Mouse (Mus musculus): Measurements from ENCODE around the gene Ercc1. TPM values are rescaled to one million over a fixed set of nuclear protein-coding genes. Genes with fewer than 3 reads are reported as not detected.

The Ercc1 gene
- polyA plus RNA-seq, 1 experiment from 2014 or later: 51.0 TPM

DNA sequence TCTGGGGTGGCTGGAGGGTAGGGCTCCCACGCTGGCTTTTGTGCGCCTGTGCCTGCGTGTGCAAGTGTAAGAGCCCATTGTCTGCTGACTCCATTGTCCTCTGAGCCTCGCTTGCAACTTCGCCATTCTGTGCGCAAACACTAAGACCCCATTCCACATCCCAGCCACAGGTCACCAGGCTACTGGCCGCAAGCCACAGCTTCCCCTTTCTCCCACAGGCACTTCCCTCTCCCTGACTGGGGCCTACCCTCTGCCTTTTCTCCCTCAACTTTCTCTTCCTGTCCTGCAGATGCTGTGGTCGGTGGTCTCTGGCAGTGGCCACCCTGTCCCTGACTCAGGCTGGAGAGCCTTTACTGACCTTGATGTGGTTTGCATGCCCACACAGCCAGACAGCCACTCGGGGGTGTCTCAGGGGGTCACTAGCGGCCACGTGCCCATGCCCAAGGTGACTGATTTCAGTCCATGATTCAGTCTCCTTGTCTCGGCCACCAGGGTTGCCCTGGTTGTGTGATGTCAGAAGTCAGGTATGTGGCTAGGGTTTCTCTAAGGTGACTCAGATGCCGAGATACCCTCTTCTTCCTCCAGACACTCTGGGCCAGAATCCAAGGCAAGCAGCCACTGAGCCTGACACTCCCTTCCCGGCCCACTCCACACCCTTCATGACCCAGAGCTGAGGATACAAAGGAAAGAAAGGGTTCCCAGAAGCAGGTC lies 28.0 kb upstream of the Ercc1 start:
- Histone ChIP-seq H3K4me2 (replicated peaks; ENCODE audit: low read depth, low read length) (no peak overlapping the region), H3K9me3 (ENCODE audit: low read length) (no peaks in the 10 kb centered on the region), H3K27me3 (replicated peaks; ENCODE audit: insufficient read depth, low read length) (peaks cover 8% of the 10 kb centered on the region; the same call in 1 of the 2 replicates), H3K4me3 (ENCODE audit: low read depth, low read length) (no peak overlapping the region), H3K4me1 (ENCODE audit: insufficient read depth, low read depth, low read length) (peaks cover 3% of the 10 kb centered on the region; the same call in 1 of the 2 replicates), H3K27ac (ENCODE audit: low read length) (no peak overlapping the region), H3K36me3 (ENCODE audit: insufficient read depth, low read length) (no peaks in the 10 kb centered on the region), H3K9ac (replicated peaks; ENCODE audit: low read depth) (no peak overlapping the region)
- no peak for TF ChIP-seq CTCF (IDR thresholded peaks at IDR 0.05)
- TF ChIP-seq EP300 (IDR thresholded peaks at IDR 0.05): no peak
- WGBS: 44% methylated on average over 14 of the region's 14 CpGs
- peak; percentile 49 for DNase-seq (ENCODE audit: low spot score)
- no peak for ATAC-seq

DNA sequence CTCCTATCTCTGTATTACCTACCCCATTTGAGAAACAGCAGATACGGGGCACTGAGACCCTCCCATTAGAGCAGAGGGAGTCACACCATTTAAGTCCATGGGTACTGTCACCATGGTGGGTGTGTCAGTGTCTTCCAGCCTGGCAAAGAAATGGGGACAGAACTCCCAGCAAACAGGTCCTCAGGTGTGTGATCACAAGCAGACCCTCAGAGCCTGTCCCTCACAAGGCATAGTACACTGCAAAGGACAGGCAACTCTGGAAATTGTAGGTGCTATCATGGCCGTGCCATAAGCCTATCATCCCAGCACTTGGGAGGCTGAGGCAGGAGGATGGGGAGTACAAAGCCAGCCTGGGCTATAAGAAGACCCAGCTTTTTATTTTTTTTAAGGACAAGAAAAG lies 26.4 kb upstream of the Ercc1 start:
- H3K9ac ChIP-seq (replicated peaks; ENCODE audit: low read depth): no peak overlapping the region
- no peaks in the 10 kb centered on the region for H3K9me3 ChIP-seq (ENCODE audit: low read length)
- ATAC-seq (no peak), DNase-seq (ENCODE audit: low spot score) (no peak)
- peaks cover 8% of the 10 kb centered on the region; the same call in 1 of the 2 replicates for H3K27me3 ChIP-seq (replicated peaks; ENCODE audit: insufficient read depth, low read length)
- 59% methylated on average over 2 of the region's 2 CpGs for WGBS
- no peaks in the 10 kb centered on the region for H3K36me3 ChIP-seq (ENCODE audit: insufficient read depth, low read length)
- H3K4me3 ChIP-seq (ENCODE audit: low read depth, low read length): no peak overlapping the region
- peaks cover 3% of the 10 kb centered on the region; the same call in 1 of the 2 replicates for H3K4me1 ChIP-seq (ENCODE audit: insufficient read depth, low read depth, low read length)
- no peak overlapping the region for H3K27ac ChIP-seq (ENCODE audit: low read length)
- H3K4me2 ChIP-seq (replicated peaks; ENCODE audit: low read depth, low read length): no peak overlapping the region
- TF ChIP-seq CTCF (IDR thresholded peaks at IDR 0.05) (no peak), EP300 (IDR thresholded peaks at IDR 0.05) (no peak)

DNA sequence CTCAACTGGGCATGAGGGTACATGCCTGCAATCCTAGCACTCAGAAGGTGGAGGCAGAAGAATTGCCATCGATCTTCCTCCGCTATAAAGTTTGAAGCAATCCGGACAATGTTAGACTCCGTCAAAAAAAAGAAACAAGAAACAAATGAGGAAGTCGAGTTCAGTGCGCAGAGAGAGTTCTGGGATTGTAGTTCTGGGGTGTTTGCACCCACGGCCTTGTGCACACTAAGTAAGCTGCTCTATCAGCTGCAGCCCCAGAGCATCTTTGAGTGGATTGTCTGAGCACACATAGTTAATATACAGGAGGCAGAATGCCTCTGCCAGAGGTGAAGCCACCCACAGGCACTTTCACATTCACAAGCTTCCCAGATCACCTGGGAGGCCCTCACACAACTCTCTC lies 25.9 kb upstream of the Ercc1 start:
- Histone ChIP-seq H3K36me3 (ENCODE audit: insufficient read depth, low read length) (no peaks in the 10 kb centered on the region), H3K9ac (replicated peaks; ENCODE audit: low read depth) (no peak overlapping the region), H3K9me3 (ENCODE audit: low read length) (no peaks in the 10 kb centered on the region), H3K4me2 (replicated peaks; ENCODE audit: low read depth, low read length) (no peak overlapping the region), H3K27me3 (replicated peaks; ENCODE audit: insufficient read depth, low read length) (peaks cover 8% of the 10 kb centered on the region; the same call in 1 of the 2 replicates), H3K4me3 (ENCODE audit: low read depth, low read length) (no peak overlapping the region), H3K4me1 (ENCODE audit: insufficient read depth, low read depth, low read length) (peaks cover 3% of the 10 kb centered on the region; the same call in 1 of the 2 replicates), H3K27ac (ENCODE audit: low read length) (no peak overlapping the region)
- WGBS: 72% methylated on average over 7 of the region's 7 CpGs
- no peak for DNase-seq (ENCODE audit: low spot score)
- TF ChIP-seq CTCF (IDR thresholded peaks at IDR 0.05) (no peak), EP300 (IDR thresholded peaks at IDR 0.05) (no peak)
- no peak for ATAC-seq

DNA sequence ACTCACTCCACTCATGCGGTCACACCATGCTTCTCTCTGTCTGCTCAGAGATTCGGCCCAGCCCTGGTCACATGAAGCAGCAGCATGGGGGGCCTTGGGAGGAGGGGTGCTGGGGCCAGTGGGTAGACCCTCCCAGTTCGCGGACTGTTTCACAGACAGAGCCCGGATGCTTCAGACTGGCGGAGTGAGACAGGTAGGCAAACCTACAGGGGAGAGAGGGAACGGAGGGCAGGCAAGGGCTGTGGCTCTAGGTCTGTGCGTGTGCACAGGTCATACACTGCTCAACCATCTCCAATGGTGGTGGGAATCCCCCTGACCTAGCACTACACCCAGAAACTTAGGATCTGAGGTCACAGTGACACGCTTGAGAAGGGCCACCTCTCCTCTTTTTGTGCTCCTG lies 25.1 kb upstream of the Ercc1 start:
- peaks cover 4% of the 10 kb centered on the region; the same call in 1 of the 2 replicates for H3K27me3 ChIP-seq (replicated peaks; ENCODE audit: insufficient read depth, low read length)
- no peaks in the 10 kb centered on the region for H3K9me3 ChIP-seq (ENCODE audit: low read length)
- H3K36me3 ChIP-seq (ENCODE audit: insufficient read depth, low read length): no peaks in the 10 kb centered on the region
- H3K9ac ChIP-seq (replicated peaks; ENCODE audit: low read depth): peak overlapping the region; percentile 2; the same call in 1 of the 2 replicates
- TF ChIP-seq CTCF (IDR thresholded peaks at IDR 0.05): no peak
- no peak for TF ChIP-seq EP300 (IDR thresholded peaks at IDR 0.05)
- H3K4me3 ChIP-seq (ENCODE audit: low read depth, low read length): peak overlapping the region; percentile 34
- DNase-seq (ENCODE audit: low spot score) (peak; percentile 32), ATAC-seq (peak; percentile 37)
- 19% methylated on average over 9 of the region's 9 CpGs for WGBS
- peak overlapping the region; percentile 5; the same call in 1 of the 2 replicates for H3K27ac ChIP-seq (ENCODE audit: low read length)
- H3K4me1 ChIP-seq (ENCODE audit: insufficient read depth, low read depth, low read length): peaks cover 3% of the 10 kb centered on the region; the same call in 1 of the 2 replicates
- peak overlapping the region; percentile 65 for H3K4me2 ChIP-seq (replicated peaks; ENCODE audit: low read depth, low read length)

DNA sequence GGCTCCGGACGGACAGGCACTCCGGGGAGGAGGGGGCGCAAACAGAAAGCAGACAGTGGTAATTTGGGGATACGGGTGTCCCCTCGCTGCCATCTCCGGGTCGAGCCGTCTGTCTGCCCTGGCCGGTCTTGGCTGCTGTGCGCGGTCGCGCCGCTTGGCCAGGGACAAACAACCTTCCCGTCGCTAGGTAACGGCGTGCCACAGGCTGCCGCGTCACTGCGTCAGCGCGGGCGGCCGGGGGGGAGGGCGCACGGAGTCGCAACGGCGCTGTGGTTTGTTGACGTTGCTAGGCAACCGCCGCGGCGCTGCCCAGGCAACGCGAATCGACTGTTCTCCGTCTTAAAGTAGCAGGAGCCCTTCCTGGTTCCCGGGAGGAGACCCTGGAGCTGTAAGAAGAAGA lies 24.7 kb upstream of the Ercc1 start:
- Histone ChIP-seq H3K27ac (ENCODE audit: low read length) (peak overlapping the region; percentile 5; the same call in 1 of the 2 replicates), H3K36me3 (ENCODE audit: insufficient read depth, low read length) (no peaks in the 10 kb centered on the region), H3K4me3 (ENCODE audit: low read depth, low read length) (peak overlapping the region; percentile 34), H3K9me3 (ENCODE audit: low read length) (no peaks in the 10 kb centered on the region), H3K4me1 (ENCODE audit: insufficient read depth, low read depth, low read length) (peaks cover 3% of the 10 kb centered on the region; the same call in 1 of the 2 replicates), H3K27me3 (replicated peaks; ENCODE audit: insufficient read depth, low read length) (peaks cover 4% of the 10 kb centered on the region; the same call in 1 of the 2 replicates), H3K9ac (replicated peaks; ENCODE audit: low read depth) (peak overlapping the region; percentile 10; the same call in 1 of the 2 replicates), H3K4me2 (replicated peaks; ENCODE audit: low read depth, low read length) (peak overlapping the region; percentile 65)
- ATAC-seq (peak; percentile 97), DNase-seq (ENCODE audit: low spot score) (peak; percentile 99)
- peak; percentile 45 for TF ChIP-seq CTCF (IDR thresholded peaks at IDR 0.05)
- no peak for TF ChIP-seq EP300 (IDR thresholded peaks at IDR 0.05)
- WGBS: 4% methylated on average over 41 of the region's 41 CpGs

DNA sequence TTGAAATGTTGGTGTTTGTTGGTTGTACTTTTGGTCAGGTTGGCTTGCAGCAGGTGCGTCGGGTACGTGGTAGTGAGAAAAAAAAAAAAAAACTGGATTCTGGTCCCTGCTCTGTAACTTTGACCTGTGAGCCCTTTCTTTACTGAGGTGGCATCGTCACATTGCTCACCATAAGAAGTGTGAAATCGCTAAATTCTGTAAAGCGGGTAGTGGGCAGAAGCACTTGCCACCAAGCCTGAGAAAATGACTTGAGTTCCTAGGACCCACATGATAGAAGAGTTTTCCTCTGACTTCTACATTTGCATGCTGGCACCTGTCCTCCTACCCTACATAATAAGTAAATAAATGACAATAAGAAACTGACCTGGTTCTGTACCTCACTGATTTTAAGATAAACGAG lies 23.9 kb upstream of the Ercc1 start:
- Histone ChIP-seq H3K9ac (replicated peaks; ENCODE audit: low read depth) (no peak overlapping the region), H3K4me1 (ENCODE audit: insufficient read depth, low read depth, low read length) (peaks cover 4% of the 10 kb centered on the region; the same call in 1 of the 2 replicates), H3K4me2 (replicated peaks; ENCODE audit: low read depth, low read length) (peak overlapping the region; percentile 65), H3K27me3 (replicated peaks; ENCODE audit: insufficient read depth, low read length) (peaks cover 4% of the 10 kb centered on the region; the same call in 1 of the 2 replicates), H3K27ac (ENCODE audit: low read length) (no peak overlapping the region), H3K36me3 (ENCODE audit: insufficient read depth, low read length) (no peaks in the 10 kb centered on the region), H3K9me3 (ENCODE audit: low read length) (no peaks in the 10 kb centered on the region), H3K4me3 (ENCODE audit: low read depth, low read length) (no peak overlapping the region)
- TF ChIP-seq CTCF (IDR thresholded peaks at IDR 0.05) (no peak), EP300 (IDR thresholded peaks at IDR 0.05) (no peak)
- WGBS: 22% methylated on average over 7 of the region's 7 CpGs
- ATAC-seq: no peak
- no peak for DNase-seq (ENCODE audit: low spot score)
